Mouse (Mus musculus) spleen, adult 2 months (tissue): ENCODE data around the gene Otop1. TPM values are rescaled to one million over a fixed set of nuclear protein-coding genes. Genes with fewer than 3 reads are reported as not detected.
A peak's percentile ranks its signal among the peaks of the same experiment; 100 is the strongest.

ENCODE experiments used
- DNase-seq, 2 experiments: peaks; one replicate each; pipeline versions ENCODE4 v3.0.0 to v3.0.0-alpha.2; 2012 to 2021; ENCODE audit warnings: low spot score in 2 of 2, low read depth in 1 of 2
- H3K27ac ChIP-seq: fragments of 200-500 bp; 2 replicates; pipeline ENCODE4 v1.5.1; 2012; ENCODE audit warnings: low read length, inconsistent platforms; ENCODE audit not compliant: insufficient read depth
- H3K27me3 ChIP-seq: fragments of 200-500 bp; 2 replicates; pipeline ENCODE4 v1.6.1; 2012; ENCODE audit warnings: mild to moderate bottlenecking, moderate library complexity, low read length, inconsistent platforms; ENCODE audit not compliant: control insufficient read depth, insufficient read depth
- H3K36me3 ChIP-seq: fragments of 200-500 bp; 2 replicates; pipeline ENCODE4 v1.6.1; 2012; ENCODE audit warnings: mild to moderate bottlenecking, low read length, inconsistent platforms; ENCODE audit not compliant: control insufficient read depth, insufficient read depth
- H3K4me1 ChIP-seq: fragments of 200-500 bp; 2 replicates; pipeline ENCODE4 v1.6.1; 2011; ENCODE audit warnings: inconsistent platforms; ENCODE audit not compliant: control insufficient read depth, insufficient read depth, insufficient read length
- H3K4me3 ChIP-seq: fragments of 200-500 bp; 2 replicates; pipeline ENCODE4 v1.5.1; 2011; ENCODE audit warnings: mild to moderate bottlenecking, inconsistent platforms; ENCODE audit not compliant: insufficient read depth, insufficient read length; ENCODE audit errors: extremely low read depth
- CTCF ChIP-seq: fragments of 200-500 bp; IDR thresholded peaks from 2 replicates; pipeline ENCODE4 v1.5.1; 2011; ENCODE audit warnings: mild to moderate bottlenecking, inconsistent platforms; ENCODE audit not compliant: insufficient read depth, insufficient read length, insufficient replicate concordance; ENCODE audit errors: extremely low read depth
- POLR2A ChIP-seq: fragments of 200-500 bp; IDR thresholded peaks from 2 replicates; pipeline ENCODE4 v1.6.1; 2011; ENCODE audit warnings: low read depth, low read length, inconsistent platforms
- WGBS: fragments of 180-500 bp; shearing (Covaris S2); methylation state at CpG from one replicate; pipeline ENCODE4 v1.1.7; 2018; 5-methylcytosine and 5-hydroxymethylcytosine counted together
- polyA plus RNA-seq: library from polyadenylated mRNA; depleted of rRNA; stranded (reverse); fragments of >200 nt; gene quantifications from 2 replicates; pipeline ENCODE4 v1.2.3, GENCODE M21; 2012; rRNA removed

Gene Otop1
- polyA plus RNA-seq = 0.02 and 0.04 TPM in 2 replicates

DNA sequence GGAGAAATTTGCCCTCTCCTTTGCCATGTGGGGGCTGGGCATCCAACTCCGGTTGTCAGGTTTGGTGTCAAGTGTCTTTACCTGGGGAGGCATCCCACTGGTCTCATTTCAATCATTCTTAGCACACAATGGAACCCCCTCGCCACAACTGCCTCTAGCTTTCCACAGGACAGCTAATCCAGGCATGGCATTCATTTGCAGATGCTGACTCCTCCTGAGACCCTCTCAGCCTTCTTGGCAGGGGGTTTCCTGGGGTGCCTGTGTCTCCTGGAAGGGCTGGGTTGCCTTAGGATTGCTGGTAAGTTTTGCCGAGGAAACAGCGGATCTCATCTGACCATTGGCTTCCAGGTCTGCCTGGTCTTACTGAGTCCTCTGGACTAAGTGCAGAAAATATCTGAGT is at the start of gene Otop1:
Gene Otop1 (plus strand): TSS at position 202 of the 400 bp plus-strand sequence.
- Histone ChIP-seq H3K27me3 (peaks cover 10% of the 10 kb centered on the region), H3K4me3 (no peak within 1 kb of the TSS), H3K27ac (no peak within 1 kb of the TSS), H3K36me3 (no peaks in the 10 kb centered on the region; the same call in none of the 2 replicates), H3K4me1 (no peaks in the 10 kb centered on the region)
- no peak for DNase-seq
- TF ChIP-seq CTCF (no peak), POLR2A (no peak)
- 38% methylated on average over 4 of the region's 4 CpGs for WGBS

DNA sequence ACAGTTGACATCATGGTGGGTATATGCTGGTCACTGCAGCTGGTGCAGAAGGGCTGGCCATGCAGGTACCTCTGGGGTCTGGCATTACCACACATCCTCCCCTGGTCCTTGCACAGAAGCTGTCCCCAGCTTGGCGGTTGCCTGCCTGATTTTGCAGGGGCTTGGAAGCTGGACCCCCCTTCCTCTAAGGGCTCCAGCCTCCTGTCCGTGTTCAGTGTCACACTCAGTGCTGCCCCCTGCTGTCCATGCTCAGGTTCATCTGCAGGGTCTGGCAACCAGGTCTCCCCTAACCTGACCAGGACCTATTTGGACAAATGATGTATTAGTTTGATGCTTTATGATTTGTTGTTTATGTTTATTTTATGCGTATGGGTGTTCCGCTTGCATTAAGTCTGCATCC is 40.4 kb upstream of the Otop1 start:
- 78% methylated on average over 4 of the region's 4 CpGs for WGBS
- no peaks in the 10 kb centered on the region for H3K27me3 ChIP-seq
- H3K4me3 ChIP-seq = no peak overlapping the region
- TF ChIP-seq POLR2A = no peak
- peak; percentile 69; the same call in 1 of the 2 replicates for TF ChIP-seq CTCF
- H3K27ac ChIP-seq = no peak overlapping the region
- DNase-seq = peak in 1 of 2 experiments; percentile 60
- peaks cover 12% of the 10 kb centered on the region for H3K36me3 ChIP-seq
- H3K4me1 ChIP-seq = no peaks in the 10 kb centered on the region

DNA sequence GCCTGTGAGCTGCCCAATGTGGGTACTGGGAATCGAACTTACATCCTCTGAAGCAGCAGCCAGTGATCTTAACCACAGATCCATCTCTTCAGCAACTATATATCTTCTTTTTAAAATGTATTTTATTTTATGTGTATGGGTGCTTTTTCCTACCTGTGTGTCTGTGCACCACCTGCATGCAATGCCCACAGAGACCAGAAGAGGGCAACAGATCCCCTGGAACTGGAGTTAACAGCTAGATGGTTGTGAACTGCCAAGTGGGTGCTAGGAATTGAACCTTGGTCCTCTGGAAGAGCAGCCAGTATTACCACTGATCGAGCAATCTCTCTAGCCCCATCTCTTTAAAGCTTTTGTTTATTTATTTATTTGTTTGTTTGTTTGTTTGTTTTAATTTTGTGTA is 39.1 kb upstream of the Otop1 start:
- H3K27ac ChIP-seq = no peak overlapping the region

DNA sequence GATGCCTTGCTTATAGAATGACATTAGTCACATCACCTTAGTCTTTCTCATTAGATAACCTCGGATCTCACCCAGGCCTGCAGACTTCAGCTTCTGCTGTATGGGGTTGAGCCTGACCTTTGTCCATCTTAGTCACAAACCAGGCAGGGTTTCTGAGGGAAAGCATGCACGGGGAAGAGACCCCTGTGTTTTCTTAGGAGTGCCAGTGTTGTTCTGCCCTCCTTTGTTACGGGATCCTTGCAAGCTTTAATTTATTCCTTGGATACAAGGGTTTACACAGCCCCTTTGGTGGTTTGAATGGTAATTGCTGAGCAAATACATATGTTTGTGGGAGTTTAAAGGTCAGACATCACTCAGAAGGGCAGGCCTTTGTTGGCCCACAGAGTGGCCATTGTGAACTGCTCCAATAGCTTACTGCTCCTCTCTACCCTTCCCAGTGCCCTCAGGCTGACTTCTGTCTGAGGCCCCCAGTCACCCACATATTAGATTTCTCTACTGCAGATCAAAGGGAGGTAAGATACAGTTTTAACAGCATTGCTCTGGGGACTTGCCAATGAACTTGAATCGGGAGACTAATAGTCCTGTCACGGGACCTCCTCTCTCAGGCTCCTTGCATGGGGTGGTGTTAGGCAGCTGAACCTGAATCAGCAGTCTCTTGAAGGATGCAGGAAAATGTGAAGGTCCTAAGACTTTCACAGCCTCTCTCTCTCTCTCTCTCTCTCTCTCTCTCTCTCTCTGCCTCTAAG is 34.9 kb upstream of the Otop1 start:
- 77% methylated on average over 5 of the region's 5 CpGs for WGBS
- H3K27me3 ChIP-seq = no peaks in the 10 kb centered on the region

More for the DNA sequence above, 39.1 kb upstream of the Otop1 start:
- Histone ChIP-seq H3K4me1 (no peaks in the 10 kb centered on the region), H3K36me3 (peaks cover 4% of the 10 kb centered on the region), H3K4me3 (no peak overlapping the region), H3K27me3 (no peaks in the 10 kb centered on the region)
- no peak for TF ChIP-seq CTCF
- TF ChIP-seq POLR2A = no peak
- WGBS = 85% methylated on average over 2 of the region's 2 CpGs
- no peak for DNase-seq

DNA sequence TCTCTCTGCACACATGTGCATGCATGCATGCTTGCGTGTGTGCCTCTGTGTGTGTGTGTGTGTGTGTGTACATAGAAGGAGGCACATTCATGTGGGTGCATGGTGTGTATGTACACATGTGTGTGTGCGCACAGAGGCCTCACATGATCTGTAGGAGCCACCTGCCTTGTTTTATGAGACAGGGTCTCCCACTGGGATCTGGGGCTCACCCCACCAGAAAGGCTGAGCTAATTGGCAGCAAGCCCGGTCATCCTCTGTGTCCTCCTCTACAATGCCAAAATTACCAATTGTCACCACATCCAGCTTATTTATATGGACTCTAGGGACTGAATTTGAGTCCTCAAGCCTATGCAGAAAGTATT is 34.3 kb upstream of the Otop1 start:
- 92% methylated on average over 3 of the region's 3 CpGs for WGBS
- Histone ChIP-seq H3K27me3 (no peaks in the 10 kb centered on the region), H3K4me1 (no peaks in the 10 kb centered on the region), H3K4me3 (no peak overlapping the region), H3K27ac (no peak overlapping the region), H3K36me3 (no peaks in the 10 kb centered on the region)
- TF ChIP-seq CTCF (no peak), POLR2A (no peak)
- no peak for DNase-seq

More for the DNA sequence above, 34.9 kb upstream of the Otop1 start:
- Histone ChIP-seq H3K27ac (no peak overlapping the region), H3K4me3 (no peak overlapping the region), H3K4me1 (no peaks in the 10 kb centered on the region), H3K36me3 (no peaks in the 10 kb centered on the region)
- no peak for TF ChIP-seq POLR2A
- TF ChIP-seq CTCF = no peak
- DNase-seq = no peak

DNA sequence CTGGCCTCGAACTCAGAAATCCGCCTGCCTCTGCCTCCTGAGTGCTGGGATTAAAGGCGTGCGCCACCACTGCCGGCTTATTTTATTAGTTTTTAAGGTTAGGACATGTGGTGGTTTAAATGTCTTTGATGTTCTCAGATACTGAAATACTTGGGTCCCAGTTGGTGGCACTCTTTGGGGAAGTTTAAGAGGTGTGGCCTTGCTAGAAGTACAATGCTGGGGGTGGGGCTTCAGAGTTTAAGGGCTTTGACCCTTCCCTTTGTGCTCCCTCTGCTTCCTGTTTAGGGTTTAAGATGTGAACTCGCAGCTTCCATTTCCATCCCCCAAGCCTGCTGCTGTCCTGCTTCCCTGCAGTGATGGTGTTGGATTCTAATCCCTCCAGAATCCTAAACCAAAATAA is 33.8 kb upstream of the Otop1 start:
- 86% methylated on average over 6 of the region's 6 CpGs for WGBS
- H3K4me1 ChIP-seq = no peaks in the 10 kb centered on the region
- no peak overlapping the region for H3K27ac ChIP-seq
- no peaks in the 10 kb centered on the region for H3K27me3 ChIP-seq
- no peaks in the 10 kb centered on the region for H3K36me3 ChIP-seq
- no peak overlapping the region for H3K4me3 ChIP-seq
- no peak for DNase-seq
- no peak for TF ChIP-seq POLR2A
- no peak for TF ChIP-seq CTCF

DNA sequence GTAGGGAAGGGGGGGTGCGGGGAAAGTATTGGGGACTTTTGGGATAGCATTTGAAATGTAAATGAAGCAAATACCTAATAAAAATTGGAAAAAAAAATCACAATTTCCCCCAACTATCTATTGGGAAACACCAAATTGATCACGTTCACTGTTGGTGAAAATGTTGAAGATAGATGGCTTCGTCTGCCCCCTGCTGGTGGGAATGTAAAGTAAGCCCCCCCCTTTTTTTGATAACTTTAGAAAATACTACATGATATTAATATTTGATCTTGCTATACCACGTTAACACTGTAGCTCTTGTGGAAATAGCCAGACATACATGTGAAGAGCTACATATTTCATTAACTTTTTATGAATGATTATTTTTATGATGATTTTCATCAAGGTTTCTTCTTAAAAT is 20.6 kb upstream of the Otop1 start:
- no peaks in the 10 kb centered on the region for H3K36me3 ChIP-seq
- no peak for DNase-seq
- no peaks in the 10 kb centered on the region for H3K4me1 ChIP-seq
- H3K27ac ChIP-seq = no peak overlapping the region
- WGBS = 40% methylated on average over 4 of the region's 4 CpGs
- no peak overlapping the region for H3K4me3 ChIP-seq
- H3K27me3 ChIP-seq = no peaks in the 10 kb centered on the region
- TF ChIP-seq POLR2A = no peak
- TF ChIP-seq CTCF = no peak
